Comparison of ENCODE assay signal across 8 mouse cellular contexts in the genomic region with DNA sequence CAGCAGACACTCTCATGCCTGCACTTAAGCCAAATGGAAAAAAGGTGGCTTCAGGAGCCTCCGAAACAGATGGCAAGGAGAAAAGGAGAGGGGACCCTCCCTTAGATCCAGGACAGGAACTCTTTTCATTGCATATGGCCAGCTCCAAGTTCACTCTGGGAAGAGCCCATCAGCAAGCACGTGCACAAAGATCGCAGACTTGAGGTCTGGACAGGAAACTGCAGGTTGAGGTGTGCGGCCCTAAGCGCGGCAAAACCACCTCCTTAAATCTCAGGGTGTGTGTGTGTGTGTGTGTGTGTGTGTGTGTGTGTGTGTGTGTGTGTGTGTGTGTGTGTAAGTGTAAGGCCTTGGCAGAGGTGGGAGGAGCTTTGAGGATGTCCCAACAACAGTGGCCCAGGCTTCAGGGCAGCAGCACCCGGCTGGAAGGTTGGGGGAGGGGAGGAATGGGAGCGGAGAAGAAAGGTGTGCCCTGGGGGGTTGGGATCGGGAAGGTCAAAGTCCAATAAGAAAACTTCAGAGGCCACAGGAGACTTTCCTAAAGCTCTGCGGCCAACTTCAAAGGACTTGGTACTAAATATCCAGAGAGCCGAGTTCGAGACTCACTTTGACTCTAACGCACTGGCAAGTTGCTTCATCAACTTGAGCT. TPM values are rescaled to one million over a fixed set of nuclear protein-coding genes. Genes with fewer than 3 reads are reported as not detected.
DNase-seq lines count a peak whose midpoint lies in the region; ATAC-seq and TF ChIP-seq lines count a peak whose summit lies in the region.

No protein-coding gene starts in this region.

- peak overlapping the region; percentile 81 for H3K4me3 ChIP-seq in liver, adult 2 months (ENCODE audit: insufficient read depth, low read depth, low read length)
- H3K4me3 ChIP-seq in embryonic facial prominence, embryonic 13.5 days, result peak overlapping the region; percentile 67
- peak overlapping the region; percentile 85 for H3K4me3 ChIP-seq in kidney, adult 2 months (ENCODE audit: insufficient read depth, low read depth, low read length)

- no peaks in the 10 kb centered on the region for H3K36me3 ChIP-seq in liver, adult 2 months (ENCODE audit: control insufficient read depth, insufficient read depth, low read length)
- H3K36me3 ChIP-seq in embryonic facial prominence, embryonic 13.5 days, result no peaks in the 10 kb centered on the region
- no peaks in the 10 kb centered on the region for H3K36me3 ChIP-seq in kidney, adult 2 months (ENCODE audit: control insufficient read depth, insufficient read depth, low read length)

- H3K79me2 ChIP-seq in liver, adult 2 months (ENCODE audit: control insufficient read depth, insufficient read depth, low read length), result no peaks in the 10 kb centered on the region

- TF ChIP-seq CTCF in liver, adult 2 months (IDR thresholded peaks at IDR 0.05; ENCODE audit: low read depth, low read length), result no peak
- no peak for TF ChIP-seq CTCF in kidney, adult 2 months (conservative IDR thresholded peaks at IDR 0.05; ENCODE audit: insufficient read depth, insufficient read length, low read depth, low read length)

- H3K9ac ChIP-seq in liver, adult 2 months (ENCODE audit: low read depth, low read length), result no peak overlapping the region; the same call in 1 of the 2 replicates
- peak overlapping the region; percentile 73; the same call in 1 of the 2 replicates for H3K9ac ChIP-seq in embryonic facial prominence, embryonic 13.5 days

- peaks cover 4% of the 10 kb centered on the region; the same call in 1 of the 2 replicates for H3K27me3 ChIP-seq in liver, adult 2 months (ENCODE audit: control insufficient read depth, insufficient read depth, low read length)
- peaks cover 42% of the 10 kb centered on the region for H3K27me3 ChIP-seq in embryonic facial prominence, embryonic 13.5 days
- no peaks in the 10 kb centered on the region for H3K27me3 ChIP-seq in kidney, adult 2 months (replicated peaks; ENCODE audit: control insufficient read depth, insufficient read depth, low read length)

- H3K4me2 ChIP-seq in embryonic facial prominence, embryonic 13.5 days, result peak overlapping the region; percentile 90

- ATAC-seq in embryonic facial prominence, embryonic 13.5 days (ENCODE audit: insufficient number of reproducible peaks, insufficient read depth, low FRiP score, low TSS enrichment, low read depth), result no peak

- 0 out of 2 replicates have a peak, but pooled peaks cover 6% of the 10 kb centered on the region for H3K4me1 ChIP-seq in liver, adult 2 months (ENCODE audit: control insufficient read depth, insufficient read depth, low read length)
- H3K4me1 ChIP-seq in embryonic facial prominence, embryonic 13.5 days, result peaks cover 57% of the 10 kb centered on the region
- peaks cover 11% of the 10 kb centered on the region; the same call in 1 of the 2 replicates for H3K4me1 ChIP-seq in kidney, adult 2 months (ENCODE audit: control insufficient read depth, insufficient read depth, low read length)

- DNase-seq in liver, adult 2 months (ENCODE audit: extremely low read depth, low read depth, low spot score), result peak; percentile 9
- DNase-seq in liver, result no peak
- peak; percentile 75 for DNase-seq in kidney, adult 2 months
- peak; percentile 59 for DNase-seq in lung, postnatal 36 days
- DNase-seq in right cerebral cortex, postnatal 4 days, result no peak
- no peak for DNase-seq in layer of hippocampus, adult 11-12 months (ENCODE audit: low spot score)
- no peak for DNase-seq in spleen, adult 12 weeks (ENCODE audit: low spot score)

- no peak overlapping the region for H3K27ac ChIP-seq in liver, adult 2 months (replicated peaks; ENCODE audit: insufficient read depth, low read depth, low read length)
- no peak overlapping the region for H3K27ac ChIP-seq in embryonic facial prominence, embryonic 13.5 days
- peak overlapping the region; percentile 40 for H3K27ac ChIP-seq in kidney, adult 2 months (ENCODE audit: insufficient read depth, low read depth, low read length)

- H3K9me3 ChIP-seq in embryonic facial prominence, embryonic 13.5 days, result no peaks in the 10 kb centered on the region

- TF ChIP-seq POLR2A in liver, adult 2 months (IDR thresholded peaks at IDR 0.05; ENCODE audit: extremely low read depth, insufficient read depth, low read length), result no peak
- no peak for TF ChIP-seq POLR2A in kidney, adult 2 months (IDR thresholded peaks at IDR 0.05; ENCODE audit: low read depth, low read length)

- WGBS in liver, adult 2 months, result 46% methylated on average over 13 of the region's 13 CpGs
- 17% methylated on average over 13 of the region's 13 CpGs for WGBS in embryonic facial prominence, embryonic 13.5 days
- WGBS in kidney, adult 2 months, result 40% methylated on average over 13 of the region's 13 CpGs

RNA-seq across cellular contexts. Expression of gene Cbx7, which starts 39.3 kb away (rescaled TPM):
- total RNA-seq in liver, adult 2 months (2014; rRNA removed), result 4.0 and 4.4 TPM in 2 replicates
- 7.5 and 10.1 TPM in 2 replicates for polyA plus RNA-seq in liver, adult 2 months (2012; rRNA removed)
- polyA plus RNA-seq in embryonic facial prominence, embryonic 13.5 days (2015; fragmentation: Nextera tagmentation; extraction: Ambion mirVana), result 2.5 and 2.9 TPM in 2 replicates
- polyA plus RNA-seq in kidney, adult 2 months (2012; rRNA removed), result 41.3 and 44.1 TPM in 2 replicates

RNA-seq across cellular contexts. Expression of gene Apobec3, which starts 40.2 kb away (rescaled TPM):
- 2.6 and 3.6 TPM in 2 replicates for total RNA-seq in liver, adult 2 months (2014; rRNA removed)
- 1.5 and 2.4 TPM in 2 replicates for polyA plus RNA-seq in liver, adult 2 months (2012; rRNA removed)
- polyA plus RNA-seq in embryonic facial prominence, embryonic 13.5 days (2015; fragmentation: Nextera tagmentation; extraction: Ambion mirVana), result 11.0 and 13.1 TPM in 2 replicates
- 9.5 and 13.4 TPM in 2 replicates for polyA plus RNA-seq in kidney, adult 2 months (2012; rRNA removed)

Comparison
In these comparisons a context has a peak if more than half of its experiments do, and no peak if none do; other contexts are left out.
1. DNase-seq: peak in liver, adult 2 months (single experiment), kidney, adult 2 months (single experiment) and lung, postnatal 36 days (single experiment); none in liver (single experiment), right cerebral cortex, postnatal 4 days (single experiment), layer of hippocampus, adult 11-12 months (single experiment) and spleen, adult 12 weeks (single experiment).
2. Peak in every context shown above with its lines, with median percentiles within 50 percentile points of each other: H3K4me3 ChIP-seq.